In the genomic region with DNA sequence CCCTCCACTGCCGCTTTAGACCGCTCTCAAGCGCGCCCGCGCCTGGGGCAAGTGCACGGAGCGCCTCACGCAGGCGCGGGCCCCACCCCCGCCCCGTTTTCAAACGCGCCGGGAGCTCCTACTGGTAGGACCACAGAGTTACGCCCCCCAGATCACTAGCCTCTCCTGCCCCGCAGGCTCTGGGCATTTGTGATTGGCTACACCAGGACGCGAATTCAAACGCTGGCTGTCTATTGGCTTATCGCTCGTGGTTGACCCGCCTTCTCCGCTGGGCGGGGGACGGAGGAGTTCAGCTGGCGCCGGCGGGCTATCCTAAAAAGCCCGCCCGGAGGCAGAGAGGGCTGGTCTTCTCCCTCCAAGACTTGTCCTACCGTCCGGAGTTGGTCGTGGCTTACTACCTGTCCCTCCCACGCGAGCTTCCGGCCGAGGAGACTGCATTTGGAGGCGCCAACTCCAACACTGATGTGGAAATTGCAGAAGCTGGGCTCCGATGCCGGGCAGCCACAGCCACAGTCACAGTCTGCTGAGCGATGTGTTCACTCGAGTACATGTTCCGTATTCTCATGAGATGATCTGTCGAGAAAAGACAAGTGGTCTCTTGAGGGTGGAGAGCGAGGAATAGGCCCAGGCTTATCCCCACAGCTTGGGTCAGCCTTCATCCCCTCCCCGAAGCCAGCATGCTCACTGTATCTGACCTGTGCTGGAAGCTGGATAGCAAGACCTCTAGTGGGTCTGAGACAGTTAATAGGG, we compare ENCODE assay signal across 8 mouse cellular contexts. TPM values are rescaled to one million over a fixed set of nuclear protein-coding genes. Genes with fewer than 3 reads are reported as not detected.
DNase-seq lines count a peak whose midpoint lies in the region; ATAC-seq and TF ChIP-seq lines count a peak whose summit lies in the region.

Ccnf (minus strand) TSS at position 165 of the 750 bp plus-strand sequence.

- peak within 1 kb of the TSS; percentile 90 to 92 for H3K4me3 ChIP-seq in MEL (ENCODE audit: control insufficient read depth in 1 of 2, insufficient read depth in 1 of 2, low read depth in 2 of 2, low read length in 2 of 2)
- H3K4me3 ChIP-seq in cerebellum, adult 2 months (replicated peaks; ENCODE audit: insufficient read depth, low read depth, low read length): peak within 1 kb of the TSS; percentile 92
- peak within 1 kb of the TSS; percentile 57 for H3K4me3 ChIP-seq in forebrain, postnatal 0 days (ENCODE audit: low read depth, low read length)
- H3K4me3 ChIP-seq in lung, embryonic 15.5 days: peak within 1 kb of the TSS; percentile 83

- peak; percentile 90 to 92 for TF ChIP-seq POLR2A in MEL (IDR thresholded peaks at IDR 0.05; ENCODE audit: control insufficient read depth in 1 of 2, insufficient read depth in 1 of 2, low read depth in 1 of 2, low read length in 2 of 2, poor library complexity in 1 of 2)
- peak; percentile 61 for TF ChIP-seq POLR2A in cerebellum, adult 2 months (IDR thresholded peaks at IDR 0.05; ENCODE audit: borderline replicate concordance, insufficient read depth, low read length)

- H3K79me2 ChIP-seq in MEL (ENCODE audit: control insufficient read depth, insufficient read depth, low read length, poor library complexity): peaks cover 21% of the 10 kb centered on the region

- no peak for TF ChIP-seq CTCF in MEL (IDR thresholded peaks at IDR 0.05 in 2 of 3, conservative IDR thresholded peaks at IDR 0.05 in 1 of 3; ENCODE audit: control insufficient read depth in 1 of 3, insufficient read depth in 1 of 3, low read depth in 2 of 3, low read length in 3 of 3, poor library complexity in 1 of 3, severe bottlenecking in 1 of 3)
- no peak for TF ChIP-seq CTCF in cerebellum, adult 2 months (IDR thresholded peaks at IDR 0.05; ENCODE audit: borderline replicate concordance, insufficient read depth, low read depth, low read length)
- TF ChIP-seq CTCF in forebrain, postnatal 0 days (IDR thresholded peaks at IDR 0.05; ENCODE audit: low read depth): peak; percentile 68

- under 1% methylated on average over 48 of the region's 48 CpGs for WGBS in cerebellum, adult 2 months
- under 1% methylated on average over 48 of the region's 48 CpGs for WGBS in forebrain, postnatal 0 days
- under 1% methylated on average over 48 of the region's 48 CpGs for WGBS in lung, embryonic 15.5 days

- peak within 1 kb of the TSS; percentile 80 for H3K27ac ChIP-seq in MEL (ENCODE audit: control insufficient read depth, low read depth, low read length)
- H3K27ac ChIP-seq in cerebellum, adult 2 months (ENCODE audit: insufficient read depth, low read length): peak within 1 kb of the TSS; percentile 21; the same call in 1 of the 2 replicates
- 0 out of 2 replicates have a peak within 1 kb of the TSS, but pooled peaks have one; percentile 21 for H3K27ac ChIP-seq in forebrain, postnatal 0 days (ENCODE audit: low read depth, low read length)
- peak within 1 kb of the TSS; percentile 85 for H3K27ac ChIP-seq in lung, embryonic 15.5 days

- peak within 1 kb of the TSS; percentile 83 for H3K4me2 ChIP-seq in forebrain, postnatal 0 days (ENCODE audit: low read depth)
- H3K4me2 ChIP-seq in lung, embryonic 15.5 days: peak within 1 kb of the TSS; percentile 78

- TF ChIP-seq RAD21 in MEL (IDR thresholded peaks at IDR 0.05; ENCODE audit: low read depth, low read length): no peak

- ATAC-seq in forebrain, postnatal 0 days: peak; percentile 100
- peak; percentile 100 for ATAC-seq in lung, embryonic 15.5 days (ENCODE audit: borderline replicate concordance, extremely low read depth, low FRiP score, low TSS enrichment)

- no peaks in the 10 kb centered on the region for H3K9me3 ChIP-seq in MEL (replicated peaks; ENCODE audit: insufficient read depth, low read length)
- H3K9me3 ChIP-seq in forebrain, postnatal 0 days (ENCODE audit: low read length): no peaks in the 10 kb centered on the region
- no peaks in the 10 kb centered on the region for H3K9me3 ChIP-seq in lung, embryonic 15.5 days

- DNase-seq in MEL (ENCODE audit: low read depth, low spot score): peak; percentile 99
- DNase-seq in cerebellum, adult 2 months: peak; percentile 98
- peak; percentile 98 for DNase-seq in forebrain, postnatal 0 days
- peak; percentile 97 for DNase-seq in heart, postnatal 4 days
- DNase-seq in layer of hippocampus, adult 8-10 months (ENCODE audit: low spot score in 2 of 2): peak; percentile 95 to 96
- DNase-seq in ovary, adult 18-20 months (ENCODE audit: low spot score): peak; percentile 96
- peak; percentile 98 for DNase-seq in thymus, postnatal 0 days (ENCODE audit: low spot score)

- no peaks in the 10 kb centered on the region for H3K27me3 ChIP-seq in MEL (ENCODE audit: control insufficient read depth in 1 of 2, insufficient read depth in 2 of 2, low read length in 2 of 2)
- no peaks in the 10 kb centered on the region for H3K27me3 ChIP-seq in cerebellum, adult 2 months (ENCODE audit: control insufficient read depth, insufficient read depth, low read length)
- H3K27me3 ChIP-seq in forebrain, postnatal 0 days (ENCODE audit: insufficient read depth, low read length): no peaks in the 10 kb centered on the region
- H3K27me3 ChIP-seq in lung, embryonic 15.5 days: no peaks in the 10 kb centered on the region

- no peak for TF ChIP-seq EP300 in MEL (IDR thresholded peaks at IDR 0.05; ENCODE audit: low read depth in 1 of 2, low read length in 2 of 2)

- peaks cover 0 to 7% of the 10 kb centered on the region in 2 experiments; a peak in 2 of 4 replicates for H3K4me1 ChIP-seq in MEL (ENCODE audit: control insufficient read depth in 1 of 2, insufficient read depth in 2 of 2, low read length in 2 of 2)
- H3K4me1 ChIP-seq in cerebellum, adult 2 months (ENCODE audit: control insufficient read depth, insufficient read depth, low read length): peaks cover 7% of the 10 kb centered on the region
- 0 out of 2 replicates have a peak, but pooled peaks cover 7% of the 10 kb centered on the region for H3K4me1 ChIP-seq in forebrain, postnatal 0 days (ENCODE audit: insufficient read depth)
- H3K4me1 ChIP-seq in lung, embryonic 15.5 days: peaks cover 15% of the 10 kb centered on the region

- peak within 1 kb of the TSS; percentile 91 for H3K9ac ChIP-seq in MEL (ENCODE audit: control insufficient read depth, low read depth, low read length, poor library complexity, severe bottlenecking)
- H3K9ac ChIP-seq in forebrain, postnatal 0 days: peak within 1 kb of the TSS; percentile 60
- H3K9ac ChIP-seq in lung, embryonic 15.5 days: peak within 1 kb of the TSS; percentile 84

- peaks cover 8 to 14% of the 10 kb centered on the region in 2 experiments for H3K36me3 ChIP-seq in MEL (ENCODE audit: control insufficient read depth in 1 of 2, insufficient read depth in 2 of 2, low read length in 2 of 2)
- peaks cover 6% of the 10 kb centered on the region; the same call in 1 of the 2 replicates for H3K36me3 ChIP-seq in forebrain, postnatal 0 days (ENCODE audit: insufficient read depth)
- peaks cover 23% of the 10 kb centered on the region for H3K36me3 ChIP-seq in lung, embryonic 15.5 days

TF ChIP-seq in MEL, 35 proteins besides CTCF, POLR2A, EP300 and RAD21 (continues in another document):
- TF ChIP-seq JUND (IDR thresholded peaks at IDR 0.05; ENCODE audit: low read depth, low read length): no peak
- TF ChIP-seq ELF1 (IDR thresholded peaks at IDR 0.05; ENCODE audit: low read depth, low read length): no peak
- no peak for TF ChIP-seq ZNF384 (IDR thresholded peaks at IDR 0.05; ENCODE audit: low read depth, low read length)
- TF ChIP-seq TBP (IDR thresholded peaks at IDR 0.05; ENCODE audit: low read depth, low read length): peak; percentile 83
- TF ChIP-seq TCF12 (IDR thresholded peaks at IDR 0.05; ENCODE audit: low read depth, low read length): peak; percentile 66; the same call in 1 of the 2 replicates
- no peak for TF ChIP-seq UBTF (IDR thresholded peaks at IDR 0.05; ENCODE audit: borderline replicate concordance, insufficient read depth, low read depth, low read length)
- no peak for TF ChIP-seq SMC3 (IDR thresholded peaks at IDR 0.05; ENCODE audit: low read depth, low read length)
- no peak for TF ChIP-seq GABPA (IDR thresholded peaks at IDR 0.05; ENCODE audit: low read depth, low read length)
- no peak for TF ChIP-seq MYB (IDR thresholded peaks at IDR 0.05; ENCODE audit: low read depth, low read length)
- TF ChIP-seq MAZ (IDR thresholded peaks at IDR 0.05; ENCODE audit: low read depth, low read length): peak; percentile 93
- no peak for TF ChIP-seq USF2 (IDR thresholded peaks at IDR 0.05; ENCODE audit: borderline replicate concordance in 1 of 2, insufficient read depth in 1 of 2, low read depth in 1 of 2, low read length in 2 of 2)
- no peak for TF ChIP-seq USF1 (IDR thresholded peaks at IDR 0.05; ENCODE audit: low read depth, low read length)
- peak; percentile 68 for TF ChIP-seq HCFC1 (IDR thresholded peaks at IDR 0.05; ENCODE audit: low read depth, low read length)
- peak; percentile 94 for TF ChIP-seq NELFE (IDR thresholded peaks at IDR 0.05; ENCODE audit: low read depth, low read length)
- no peak for TF ChIP-seq ZKSCAN1 (IDR thresholded peaks at IDR 0.05; ENCODE audit: low read depth, low read length)
- no peak for TF ChIP-seq BHLHE40 (IDR thresholded peaks at IDR 0.05; ENCODE audit: borderline replicate concordance, low read depth, low read length)
- no peak; the same call in 1 of the 2 replicates for TF ChIP-seq KAT2A (conservative IDR thresholded peaks at IDR 0.05; ENCODE audit: low read depth, low read length)
- no peak for TF ChIP-seq MEF2A (IDR thresholded peaks at IDR 0.05; ENCODE audit: extremely low read depth, insufficient replicate concordance, low read depth, low read length, poor library complexity, severe bottlenecking)
- TF ChIP-seq CHD1 (IDR thresholded peaks at IDR 0.05; ENCODE audit: low read depth, low read length): no peak
- TF ChIP-seq ZC3H11A (IDR thresholded peaks at IDR 0.05; ENCODE audit: low read depth, low read length): no peak
- TF ChIP-seq NRF1 (IDR thresholded peaks at IDR 0.05; ENCODE audit: insufficient read depth, low read depth, low read length, poor library complexity, severe bottlenecking): peak; percentile 92
- TF ChIP-seq MAFK (IDR thresholded peaks at IDR 0.05; ENCODE audit: borderline replicate concordance, low read depth, low read length): no peak

RNA-seq across cellular contexts. Expression of gene Ccnf, which starts in this region (rescaled TPM):
- 34.5 and 38.0 TPM in 2 replicates for total RNA-seq in MEL (2012; rRNA removed)
- 10 to 100 TPM in 1 of 2 experiments, not detected in 1; 73.9 TPM for polyA plus RNA-seq in MEL (2012; ENCODE audit: insufficient read depth in 1 of 2, insufficient read length in 2 of 2, low read depth in 1 of 2, low replicate concordance in 2 of 2, missing spikeins in 1 of 2)
- polyA plus RNA-seq in cerebellum, adult 2 months (2012; rRNA removed): 3.6 and 4.1 TPM in 2 replicates
- total RNA-seq in forebrain, postnatal 0 days (2014; rRNA removed): 6.2 and 7.4 TPM in 2 replicates
- polyA plus RNA-seq in forebrain, postnatal 0 days (2015; fragmentation: Nextera tagmentation; extraction: Ambion mirVana): 4.1 and 6.9 TPM in 2 replicates
- 10 to 100 TPM; 18.1 to 20.1 TPM for total RNA-seq in heart, postnatal 4 days (2021)
- total RNA-seq in layer of hippocampus, adult 8-10 months (2022): 1 to 10 TPM; 5.1 to 8.0 (median 7.5) TPM
- 71.7 and 77.0 TPM in 2 replicates for polyA plus RNA-seq in lung, embryonic 15.5 days (2015; fragmentation: Nextera tagmentation; extraction: Ambion mirVana)
- polyA plus RNA-seq in thymus, postnatal 0 days (2015; fragmentation: Nextera tagmentation; extraction: Ambion mirVana): 63.0 and 74.3 TPM in 2 replicates

Comparison
In these comparisons a context has a peak if more than half of its experiments do, and no peak if none do; other contexts are left out.
1. Peak in every context shown above with its lines: DNase-seq, ATAC-seq, H3K4me3 ChIP-seq and H3K27ac ChIP-seq.
2. H3K27ac ChIP-seq: peak in every context shown above with its lines; median percentile 85 in lung, embryonic 15.5 days; 80 in MEL; 21 in cerebellum, adult 2 months; 21 in forebrain, postnatal 0 days.